Mouse (Mus musculus): ENCODE measurements around the gene Frmd8.

DNA sequence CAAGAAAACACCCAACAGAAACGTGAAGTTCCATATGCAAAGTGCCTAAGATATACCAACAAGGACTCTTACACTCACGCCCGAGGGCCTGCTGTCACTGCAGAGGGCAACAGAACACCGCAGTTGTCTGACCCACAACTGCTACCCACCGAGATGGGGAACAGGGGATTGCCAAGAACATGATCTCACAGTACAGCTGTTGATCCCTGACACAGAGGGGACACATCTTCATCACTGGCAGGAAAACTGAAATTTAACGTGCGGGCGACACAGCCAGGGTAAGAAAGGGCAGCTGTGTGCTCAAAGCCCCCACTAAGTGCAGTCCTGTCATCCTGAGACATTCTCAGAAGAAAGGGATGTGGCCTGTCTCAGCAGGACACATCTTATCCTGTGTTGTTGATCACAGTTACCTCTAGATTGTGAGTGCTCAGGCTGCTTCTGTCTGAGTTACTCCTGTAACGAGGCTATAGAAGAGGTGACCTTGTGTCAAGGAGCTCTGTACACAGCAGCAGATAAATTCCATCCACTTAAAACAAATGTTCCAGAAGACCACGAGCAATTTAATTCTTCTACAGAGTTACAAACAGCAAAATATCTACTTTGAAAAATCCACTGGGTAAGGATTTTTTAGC is 38.0 kb downstream of the Frmd8 start:
- TF ChIP-seq POLR2A (IDR thresholded peaks at IDR 0.05; ENCODE audit: low read depth, low read length) (peak; percentile 77), CTCF (conservative IDR thresholded peaks at IDR 0.05; ENCODE audit: insufficient read depth, insufficient read length, low read depth, low read length) (0 out of 2 replicates have a peak, but pooled peaks have one; percentile 3)

Data from kidney, adult 2 months (tissue).